Mouse (Mus musculus) E14TG2a.4 (cell line): ENCODE measurements at regions not wholly inside any gene's neighbourhood (a gene's known extent, or its start where the extent isn't known, plus 50 kb on each side); places are given as distances from the start of the nearest gene placed in this dataset.

ENCODE experiments used
- H3K27me3 ChIP-seq: 2 replicates; pipeline ENCODE4 v1.6.1; 2014; ENCODE audit warnings: low read length, control low read depth; ENCODE audit not compliant: insufficient read depth
- H3K36me3 ChIP-seq: 2 replicates; pipeline ENCODE4 v1.6.1; 2014; ENCODE audit warnings: low read length, control low read depth; ENCODE audit not compliant: insufficient read depth
- H3K4me1 ChIP-seq: replicated peaks from 2 replicates; pipeline ENCODE4 v1.6.1; 2014; ENCODE audit warnings: low read depth, low read length, control low read depth
- H3K4me3 ChIP-seq: replicated peaks from 2 replicates; pipeline ENCODE4 v1.5.1; 2014; ENCODE audit warnings: mild to moderate bottlenecking, low read length
- H3K9me3 ChIP-seq: 2 replicates; pipeline ENCODE4 v1.6.1; 2014; ENCODE audit warnings: low read length, control low read depth
- CTCF ChIP-seq: conservative IDR thresholded peaks from 2 replicates; pipeline ENCODE4 v1.5.1; 2014; ENCODE audit warnings: low read length
- NANOG ChIP-seq: IDR thresholded peaks from 2 replicates; pipeline ENCODE4 v1.6.1; 2014; ENCODE audit warnings: borderline replicate concordance, low read length, mixed read lengths
- POU5F1 ChIP-seq: IDR thresholded peaks from 2 replicates; pipeline ENCODE4 v1.6.1; 2014; ENCODE audit warnings: low read length, borderline replicate concordance

GRCm38 (mm10) chr6:44092336-44092735, 426.3 kb upstream of the Tpk1 start:
- Histone ChIP-seq H3K9me3 (no peaks in the 10 kb centered on the region), H3K4me3 (no peak overlapping the region), H3K4me1 (no peaks in the 10 kb centered on the region)

GRCm38 (mm10) chr6:44081922-44082552, 416.0 kb upstream of the Tpk1 start:
- Histone ChIP-seq H3K9me3 (no peaks in the 10 kb centered on the region), H3K4me1 (no peaks in the 10 kb centered on the region), H3K36me3 (no peaks in the 10 kb centered on the region), H3K4me3 (no peak overlapping the region), H3K27me3 (no peaks in the 10 kb centered on the region)
- no peak for TF ChIP-seq NANOG
- no peak for TF ChIP-seq CTCF
- TF ChIP-seq POU5F1 = no peak

More at GRCm38 (mm10) chr6:44092336-44092735, 426.3 kb upstream of the Tpk1 start:
- no peaks in the 10 kb centered on the region for H3K36me3 ChIP-seq
- no peaks in the 10 kb centered on the region for H3K27me3 ChIP-seq
- no peak for TF ChIP-seq NANOG
- peak; percentile 12; the same call in 1 of the 2 replicates for TF ChIP-seq CTCF

GRCm38 (mm10) chr6:44073124-44073523, 407.0 kb upstream of the Tpk1 start:
- no peaks in the 10 kb centered on the region for H3K36me3 ChIP-seq
- H3K27me3 ChIP-seq = no peaks in the 10 kb centered on the region
- H3K4me3 ChIP-seq = no peak overlapping the region
- no peaks in the 10 kb centered on the region for H3K4me1 ChIP-seq
- H3K9me3 ChIP-seq = no peaks in the 10 kb centered on the region
- TF ChIP-seq CTCF = no peak
- TF ChIP-seq NANOG = no peak

- no peak for TF ChIP-seq POU5F1
- no peak for TF ChIP-seq CTCF
- TF ChIP-seq NANOG = no peak
- Histone ChIP-seq H3K27me3 (no peaks in the 10 kb centered on the region), H3K9me3 (peaks cover 5% of the 10 kb centered on the region; the same call in 1 of the 2 replicates), H3K4me1 (no peaks in the 10 kb centered on the region), H3K36me3 (no peaks in the 10 kb centered on the region), H3K4me3 (no peak overlapping the region)
Observed at GRCm38 (mm10) chr6:44067841-44068240, 401.8 kb upstream of the Tpk1 start.
